Mouse (Mus musculus) hindbrain, embryonic 12.5 days (tissue): ENCODE measurements around the gene Focad. TPM values are rescaled to one million over a fixed set of nuclear protein-coding genes. Genes with fewer than 3 reads are reported as not detected.

Experiments used
- ATAC-seq: fragments of 200-750 bp; cut with Nextera tagmentation; 2 replicates; pipeline ENCODE4 v1.8.0; 2017; ENCODE audit warnings: moderate TSS enrichment; ENCODE audit not compliant: low FRiP score
- H3K27ac ChIP-seq: fragments of 300-500 bp; sonication (generic); 2 replicates; pipeline ENCODE4 v1.5.1; 2016; ENCODE audit warnings: mild to moderate bottlenecking
- H3K27me3 ChIP-seq: fragments of 300-500 bp; sonication (generic); 2 replicates; pipeline ENCODE4 v1.6.1; 2016; ENCODE audit warnings: mild to moderate bottlenecking
- H3K36me3 ChIP-seq: fragments of 300-500 bp; sonication (generic); 2 replicates; pipeline ENCODE4 v1.6.1; 2016; ENCODE audit warnings: mild to moderate bottlenecking
- H3K4me1 ChIP-seq: fragments of 300-500 bp; sonication (generic); 2 replicates; pipeline ENCODE4 v1.6.1; 2016
- H3K4me2 ChIP-seq: fragments of 300-500 bp; sonication (generic); replicated peaks from 2 replicates; pipeline ENCODE4 v1.6.1; 2016; ENCODE audit warnings: mild to moderate bottlenecking
- H3K4me3 ChIP-seq: fragments of 300-500 bp; sonication (generic); 2 replicates; pipeline ENCODE4 v1.5.1; 2016; ENCODE audit warnings: mild to moderate bottlenecking
- H3K9ac ChIP-seq: fragments of 300-500 bp; sonication (generic); 2 replicates; pipeline ENCODE4 v1.6.1; 2016; ENCODE audit warnings: mild to moderate bottlenecking, moderate library complexity
- H3K9me3 ChIP-seq: fragments of 300-500 bp; sonication (generic); replicated peaks from 2 replicates; pipeline ENCODE4 v1.6.1; 2016; ENCODE audit warnings: mild to moderate bottlenecking
- WGBS: fragments of 180-500 bp; shearing (Covaris S2); methylation state at CpG from one replicate; pipeline ENCODE4 v1.1.7; 2016; 5-methylcytosine and 5-hydroxymethylcytosine counted together
- polyA plus RNA-seq: library from polyadenylated mRNA; unstranded; fragments of >200 nt; fragmentation: Nextera tagmentation; extraction: Ambion mirVana; gene quantifications from 2 replicates; pipeline ENCODE4 v1.2.1, GENCODE M21; 2016

Focad gene
- 13.2 and 13.7 TPM in 2 replicates for polyA plus RNA-seq

DNA sequence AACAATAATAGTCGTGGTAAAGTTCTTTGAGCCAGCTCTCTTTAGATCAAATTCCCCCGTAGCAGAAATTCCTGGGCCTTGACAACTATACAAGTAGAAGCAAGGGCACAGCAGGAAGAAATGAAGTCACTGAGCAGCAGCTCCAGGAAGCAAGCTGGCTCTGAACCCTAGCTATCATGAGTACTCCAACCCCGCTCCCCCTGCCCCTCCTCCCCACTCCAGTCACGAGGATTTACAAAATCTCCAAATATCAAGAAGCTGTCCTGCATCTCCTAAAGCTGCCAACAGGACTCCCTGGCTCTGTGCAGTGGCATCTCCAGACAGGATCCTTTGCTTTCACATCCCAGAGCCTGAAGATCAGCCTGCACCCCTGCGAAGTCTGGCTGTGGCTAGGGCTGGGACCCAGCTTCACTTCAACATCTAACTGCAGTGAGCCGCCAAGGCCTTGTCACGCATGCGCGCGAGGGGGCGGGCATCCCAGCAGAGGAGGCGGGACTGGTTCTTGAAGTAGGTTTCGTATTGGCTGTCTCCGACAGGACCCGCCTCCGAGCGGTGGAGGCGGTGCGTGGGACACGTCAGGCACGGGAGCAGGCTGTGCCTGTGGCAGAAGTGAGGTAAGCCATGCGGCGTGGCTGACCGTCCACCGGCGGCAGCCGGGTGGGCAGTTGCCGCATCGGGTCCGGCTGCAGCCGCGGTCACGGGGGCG lies at the start of gene Focad:
TSS of gene Focad (plus strand) at position 568 of the 706 bp plus-strand sequence.
- Histone ChIP-seq H3K4me1 (peaks cover 7% of the 10 kb centered on the region; the same call in 1 of the 2 replicates), H3K27me3 (no peaks in the 10 kb centered on the region), H3K4me3 (peak within 1 kb of the TSS; percentile 79), H3K36me3 (no peaks in the 10 kb centered on the region), H3K27ac (peak within 1 kb of the TSS; percentile 73), H3K9ac (peak within 1 kb of the TSS; percentile 76), H3K9me3 (no peaks in the 10 kb centered on the region), H3K4me2 (peak within 1 kb of the TSS; percentile 94)
- WGBS: under 1% methylated on average over 34 of the region's 34 CpGs
- peak; percentile 100 for ATAC-seq

DNA sequence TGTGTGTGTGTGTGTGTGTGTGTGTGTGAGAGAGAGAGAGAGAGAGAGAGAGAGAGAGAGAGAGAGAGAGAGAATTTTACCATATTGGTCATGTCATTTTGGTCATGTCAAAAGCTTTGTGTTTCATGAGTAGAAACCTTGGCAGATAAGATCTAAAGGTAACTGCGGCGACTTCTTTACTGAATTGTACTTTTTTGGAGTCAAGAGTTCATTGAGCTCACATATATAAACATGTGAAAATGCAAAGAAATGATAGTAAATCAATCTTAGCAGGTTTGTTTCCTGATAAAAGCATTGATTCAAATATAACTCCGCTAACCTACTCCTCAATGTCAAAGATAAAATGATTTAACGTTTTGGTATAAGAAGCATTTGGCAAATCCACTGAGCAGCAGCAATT lies 49.3 kb upstream of the Focad start:
- no peak for ATAC-seq
- WGBS: 88% methylated on average over 4 of the region's 4 CpGs
- no peak overlapping the region for H3K4me2 ChIP-seq
- H3K36me3 ChIP-seq: no peaks in the 10 kb centered on the region
- H3K4me1 ChIP-seq: no peaks in the 10 kb centered on the region
- no peak overlapping the region for H3K9ac ChIP-seq
- H3K27me3 ChIP-seq: no peaks in the 10 kb centered on the region
- no peak overlapping the region for H3K4me3 ChIP-seq
- H3K9me3 ChIP-seq: no peaks in the 10 kb centered on the region
- no peak overlapping the region for H3K27ac ChIP-seq

DNA sequence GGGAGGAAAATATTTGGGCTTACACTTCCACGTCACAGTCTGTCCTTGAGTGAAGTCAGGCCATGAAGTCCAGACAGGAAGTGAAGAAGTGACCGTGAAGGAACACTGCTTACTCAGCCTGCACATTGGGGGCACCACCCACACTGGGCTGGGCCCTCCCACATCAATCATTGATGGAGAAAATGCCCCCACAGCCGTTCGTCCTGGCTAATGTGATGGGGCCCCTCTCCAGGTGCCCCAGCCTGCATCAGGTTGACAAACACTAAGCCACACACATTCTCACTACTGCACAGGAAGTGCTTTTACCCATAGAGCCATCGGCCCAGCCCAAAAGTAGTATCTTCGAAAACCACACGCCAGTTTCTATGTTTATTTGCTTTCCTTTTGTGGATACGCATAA lies 48.1 kb upstream of the Focad start:
- Histone ChIP-seq H3K4me1 (no peaks in the 10 kb centered on the region), H3K4me2 (no peak overlapping the region), H3K27me3 (no peaks in the 10 kb centered on the region), H3K9me3 (no peaks in the 10 kb centered on the region), H3K36me3 (no peaks in the 10 kb centered on the region), H3K9ac (no peak overlapping the region), H3K4me3 (no peak overlapping the region), H3K27ac (no peak overlapping the region)
- 75% methylated on average over 8 of the region's 8 CpGs for WGBS
- no peak for ATAC-seq

DNA sequence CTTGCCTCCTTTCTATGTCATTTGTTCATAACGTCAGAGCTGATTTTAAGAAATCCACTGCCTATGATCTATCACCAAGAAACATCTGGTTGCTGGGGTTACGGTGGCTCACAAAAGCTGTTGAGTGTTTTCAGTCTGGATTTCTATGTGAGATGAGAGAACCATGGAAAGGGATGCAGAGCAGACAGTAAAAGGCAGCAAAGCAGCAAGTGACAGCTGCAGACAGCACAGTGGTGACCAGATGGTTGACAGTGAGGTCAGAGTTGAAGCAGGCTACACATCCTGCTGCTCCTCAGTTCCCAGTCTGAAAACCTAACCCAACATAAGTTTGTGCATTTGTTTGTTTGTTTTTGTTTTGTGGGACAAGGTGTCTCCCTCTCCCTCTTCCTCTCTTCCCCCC lies 19.0 kb upstream of the Focad start:
- H3K9me3 ChIP-seq: no peaks in the 10 kb centered on the region
- no peaks in the 10 kb centered on the region for H3K27me3 ChIP-seq
- H3K27ac ChIP-seq: no peak overlapping the region
- no peak overlapping the region for H3K9ac ChIP-seq
- H3K4me3 ChIP-seq: no peak overlapping the region
- ATAC-seq: no peak
- WGBS: 73% methylated on average over 2 of the region's 2 CpGs
- H3K4me1 ChIP-seq: no peaks in the 10 kb centered on the region
- no peak overlapping the region for H3K4me2 ChIP-seq
- no peaks in the 10 kb centered on the region for H3K36me3 ChIP-seq

DNA sequence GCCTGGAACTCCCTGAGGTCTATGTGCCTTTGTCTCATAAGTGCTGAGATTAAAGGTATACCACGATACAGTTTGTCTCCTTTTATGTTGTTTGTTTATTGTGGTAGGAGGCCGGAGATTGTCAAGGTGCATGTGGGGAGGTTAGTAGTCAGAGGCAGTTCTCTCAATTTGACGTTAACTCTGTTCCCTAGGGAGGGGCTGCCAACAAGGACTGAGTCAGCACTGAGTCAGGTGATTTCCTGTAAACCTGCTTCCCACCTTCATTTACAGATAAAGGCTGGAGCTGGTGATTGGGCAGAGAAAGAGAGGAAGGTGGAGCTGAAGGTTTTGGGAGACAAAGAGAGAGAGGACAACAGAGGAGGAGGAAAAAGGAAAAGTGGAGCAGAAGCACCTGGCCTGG lies 15.4 kb upstream of the Focad start:
- WGBS: 79% methylated on average over 3 of the region's 3 CpGs
- H3K4me1 ChIP-seq: no peaks in the 10 kb centered on the region
- ATAC-seq: no peak
- H3K9me3 ChIP-seq: no peaks in the 10 kb centered on the region
- no peak overlapping the region for H3K4me3 ChIP-seq
- no peak overlapping the region for H3K9ac ChIP-seq
- no peaks in the 10 kb centered on the region for H3K36me3 ChIP-seq
- no peak overlapping the region for H3K4me2 ChIP-seq
- no peaks in the 10 kb centered on the region for H3K27me3 ChIP-seq
- H3K27ac ChIP-seq: no peak overlapping the region

DNA sequence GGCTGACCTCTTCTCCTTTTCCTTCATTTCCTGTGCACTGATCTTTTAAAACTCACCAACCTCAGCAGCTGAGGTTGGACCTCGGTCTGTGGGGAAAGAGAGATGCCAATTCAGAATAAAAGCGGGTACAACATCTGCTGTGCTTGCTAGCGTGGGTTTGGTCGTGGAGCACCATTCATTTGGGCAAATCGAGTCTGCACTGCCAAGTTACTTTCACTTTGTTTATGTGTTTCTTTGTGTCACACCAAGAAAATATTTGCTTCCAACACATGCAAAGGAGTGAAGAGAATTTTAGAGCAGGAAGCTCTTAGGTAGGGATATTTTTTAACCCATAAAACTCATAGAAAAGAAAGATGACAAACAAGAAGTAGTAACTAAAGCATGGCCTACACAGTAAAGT lies 13.0 kb upstream of the Focad start:
- H3K27me3 ChIP-seq: no peaks in the 10 kb centered on the region
- no peaks in the 10 kb centered on the region for H3K9me3 ChIP-seq
- no peaks in the 10 kb centered on the region for H3K36me3 ChIP-seq
- no peak overlapping the region for H3K9ac ChIP-seq
- no peak for ATAC-seq
- no peak overlapping the region for H3K4me3 ChIP-seq
- no peak overlapping the region for H3K27ac ChIP-seq
- WGBS: 76% methylated on average over 5 of the region's 5 CpGs
- H3K4me1 ChIP-seq: no peaks in the 10 kb centered on the region
- H3K4me2 ChIP-seq: no peak overlapping the region

DNA sequence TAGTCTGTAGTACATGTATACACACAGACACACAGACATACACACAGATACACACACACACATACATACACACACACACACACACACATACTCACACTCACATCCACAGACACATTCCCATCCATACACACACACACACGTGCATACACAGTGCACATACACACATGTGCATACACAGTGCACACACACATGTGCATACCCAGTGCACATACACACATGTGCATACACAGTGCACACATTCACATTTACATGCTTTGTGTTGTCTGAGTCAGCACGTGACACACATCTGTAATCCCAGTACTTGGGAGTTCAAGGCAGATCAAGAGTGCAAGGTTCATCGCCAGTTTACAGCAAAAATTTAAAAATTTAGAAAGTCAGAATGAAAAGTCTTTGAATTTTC lies 12.5 kb upstream of the Focad start:
- Histone ChIP-seq H3K9ac (no peak overlapping the region), H3K4me3 (no peak overlapping the region), H3K36me3 (no peaks in the 10 kb centered on the region), H3K27me3 (no peaks in the 10 kb centered on the region), H3K4me1 (no peaks in the 10 kb centered on the region), H3K27ac (no peak overlapping the region), H3K9me3 (no peaks in the 10 kb centered on the region), H3K4me2 (no peak overlapping the region)
- 92% methylated on average over 3 of the region's 3 CpGs for WGBS
- no peak for ATAC-seq

DNA sequence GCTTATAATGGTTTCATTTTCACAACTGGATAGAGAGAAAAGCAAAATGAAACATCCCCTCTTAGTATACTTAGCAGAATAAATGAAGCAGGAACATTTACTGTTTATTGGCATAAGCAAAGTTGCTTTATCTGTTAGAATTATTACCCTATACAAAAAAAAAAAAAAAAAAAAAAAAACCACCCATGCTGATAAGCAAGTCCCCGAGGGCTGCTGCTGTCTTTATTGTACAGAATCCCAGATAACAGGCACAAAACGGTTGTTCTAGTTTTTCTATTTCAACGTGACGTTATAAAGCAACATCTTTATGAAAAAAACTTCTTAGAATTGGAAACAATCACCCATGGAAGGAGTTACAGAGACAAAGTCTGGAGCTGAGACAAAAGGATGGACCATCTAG lies 12.0 kb upstream of the Focad start:
- 85% methylated on average over 4 of the region's 4 CpGs for WGBS
- Histone ChIP-seq H3K36me3 (no peaks in the 10 kb centered on the region), H3K4me1 (no peaks in the 10 kb centered on the region), H3K9me3 (no peaks in the 10 kb centered on the region), H3K27me3 (no peaks in the 10 kb centered on the region), H3K9ac (no peak overlapping the region), H3K4me2 (no peak overlapping the region), H3K27ac (no peak overlapping the region), H3K4me3 (no peak overlapping the region)
- ATAC-seq: no peak

DNA sequence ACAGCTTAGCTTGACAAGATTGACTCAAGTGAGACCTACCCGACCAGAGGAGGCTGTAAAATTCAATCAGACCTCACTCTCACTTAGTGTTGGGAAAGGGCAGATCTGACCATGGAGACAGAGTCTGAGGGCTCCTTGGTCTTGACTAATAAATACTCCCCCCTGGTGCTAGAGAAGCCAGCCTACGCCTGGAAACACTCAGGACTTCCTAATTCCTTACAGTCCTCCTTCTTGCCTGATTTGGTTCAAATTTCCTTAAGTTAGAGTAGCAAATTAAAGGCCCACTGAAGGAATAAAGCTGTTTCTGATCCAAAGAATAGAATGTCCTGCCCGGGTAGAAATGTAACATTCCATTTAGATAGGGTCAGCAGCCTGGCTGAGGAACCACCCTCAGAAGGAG lies 10.6 kb upstream of the Focad start:
- H3K27ac ChIP-seq: no peak overlapping the region
- H3K27me3 ChIP-seq: no peaks in the 10 kb centered on the region
- no peak overlapping the region for H3K9ac ChIP-seq
- H3K4me1 ChIP-seq: no peaks in the 10 kb centered on the region
- no peaks in the 10 kb centered on the region; the same call in 1 of the 2 replicates for H3K9me3 ChIP-seq
- ATAC-seq: no peak
- no peak overlapping the region for H3K4me3 ChIP-seq
- WGBS: 73% methylated on average over 3 of the region's 3 CpGs
- H3K36me3 ChIP-seq: no peaks in the 10 kb centered on the region
- no peak overlapping the region for H3K4me2 ChIP-seq

DNA sequence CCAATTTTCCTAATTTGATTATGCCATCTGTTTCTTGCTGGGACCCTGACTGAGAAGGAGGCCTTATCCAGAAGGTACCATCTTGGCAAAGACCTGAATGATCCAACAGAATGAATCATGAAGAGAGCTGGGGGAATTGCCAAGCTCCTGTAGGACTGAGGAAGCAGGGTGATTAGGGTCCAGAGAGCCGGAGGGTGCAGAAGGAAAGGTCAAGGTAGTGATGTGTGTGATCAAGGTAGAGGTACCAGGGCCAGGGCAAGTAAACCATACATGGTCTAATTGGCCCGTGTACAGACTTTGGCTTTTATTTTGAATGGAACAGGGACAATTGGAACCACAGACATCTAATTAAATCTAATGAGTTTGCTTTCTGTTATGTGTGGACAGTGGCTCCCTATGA lies 4.1 kb upstream of the Focad start:
- Histone ChIP-seq H3K4me1 (peaks cover 7% of the 10 kb centered on the region; the same call in 1 of the 2 replicates), H3K4me2 (no peak overlapping the region), H3K27me3 (no peaks in the 10 kb centered on the region), H3K36me3 (no peaks in the 10 kb centered on the region), H3K27ac (no peak overlapping the region), H3K9me3 (no peaks in the 10 kb centered on the region; the same call in 1 of the 2 replicates), H3K9ac (no peak overlapping the region), H3K4me3 (no peak overlapping the region)
- WGBS: 87% methylated on average over 2 of the region's 2 CpGs
- no peak for ATAC-seq

DNA sequence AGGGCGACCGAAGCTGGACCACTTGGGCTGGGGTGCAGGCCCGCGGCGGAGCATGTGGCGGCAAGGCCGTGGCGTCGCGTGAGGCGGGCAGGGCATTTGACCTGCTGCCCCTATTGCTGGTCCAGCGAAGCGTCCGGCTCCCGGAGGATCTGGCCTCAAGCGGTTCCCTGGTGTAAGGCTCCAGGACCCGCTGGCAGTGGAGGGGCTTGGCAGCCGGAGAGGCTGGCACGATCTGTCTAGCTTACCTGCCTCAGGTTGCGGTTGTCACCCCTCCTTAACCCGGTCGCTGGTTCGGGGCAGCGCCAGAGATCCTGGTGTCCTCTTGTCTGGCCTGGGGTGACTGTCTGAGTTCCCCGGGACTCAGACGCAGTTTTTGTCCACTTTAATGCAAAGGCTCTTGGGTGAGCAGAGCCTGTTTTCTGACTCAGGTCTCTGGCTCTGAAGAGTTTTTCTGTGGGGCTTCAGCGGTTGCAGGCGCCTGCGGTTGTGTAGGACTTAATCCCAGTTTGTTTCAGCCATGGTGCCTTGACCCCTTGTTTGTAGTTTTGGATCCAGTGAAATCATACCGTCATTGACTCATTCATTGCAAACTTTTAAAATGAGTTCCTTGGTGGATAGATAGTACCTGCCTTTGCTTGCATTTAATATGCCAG lies 465 bp downstream of the Focad start:
- H3K9ac ChIP-seq: peak overlapping the region; percentile 76
- no peak for ATAC-seq
- peak overlapping the region; percentile 79 for H3K4me3 ChIP-seq
- no peaks in the 10 kb centered on the region for H3K9me3 ChIP-seq
- H3K27me3 ChIP-seq: no peaks in the 10 kb centered on the region
- peaks cover 7% of the 10 kb centered on the region; the same call in 1 of the 2 replicates for H3K4me1 ChIP-seq
- H3K36me3 ChIP-seq: no peaks in the 10 kb centered on the region
- no peak overlapping the region for H3K27ac ChIP-seq
- WGBS: under 1% methylated on average over 30 of the region's 30 CpGs
- H3K4me2 ChIP-seq: peak overlapping the region; percentile 94

DNA sequence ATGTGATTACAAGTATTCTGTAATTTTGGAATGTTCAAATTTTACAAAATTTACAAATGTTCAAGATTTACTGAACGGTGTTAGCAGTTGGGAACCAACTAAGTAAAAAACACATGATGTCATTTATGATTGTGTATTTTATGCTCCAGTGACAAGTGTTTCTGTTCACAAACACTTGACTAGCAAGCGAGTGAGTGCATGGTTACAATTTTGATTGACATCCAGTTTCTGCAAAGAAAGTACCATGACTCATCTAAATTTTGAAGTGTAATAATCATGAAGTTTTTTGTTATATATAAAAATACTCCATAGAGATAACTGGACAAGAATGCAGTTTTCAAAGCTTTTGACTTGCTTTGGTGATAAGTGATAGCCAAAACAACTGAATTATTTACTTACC lies 1.3 kb downstream of the Focad start:
- no peak overlapping the region for H3K27ac ChIP-seq
- no peaks in the 10 kb centered on the region for H3K36me3 ChIP-seq
- WGBS: 77% methylated on average over 2 of the region's 2 CpGs
- no peaks in the 10 kb centered on the region for H3K9me3 ChIP-seq
- peaks cover 7% of the 10 kb centered on the region; the same call in 1 of the 2 replicates for H3K4me1 ChIP-seq
- no peak for ATAC-seq
- H3K27me3 ChIP-seq: no peaks in the 10 kb centered on the region
- H3K4me2 ChIP-seq: no peak overlapping the region
- H3K9ac ChIP-seq: no peak overlapping the region
- H3K4me3 ChIP-seq: no peak overlapping the region

DNA sequence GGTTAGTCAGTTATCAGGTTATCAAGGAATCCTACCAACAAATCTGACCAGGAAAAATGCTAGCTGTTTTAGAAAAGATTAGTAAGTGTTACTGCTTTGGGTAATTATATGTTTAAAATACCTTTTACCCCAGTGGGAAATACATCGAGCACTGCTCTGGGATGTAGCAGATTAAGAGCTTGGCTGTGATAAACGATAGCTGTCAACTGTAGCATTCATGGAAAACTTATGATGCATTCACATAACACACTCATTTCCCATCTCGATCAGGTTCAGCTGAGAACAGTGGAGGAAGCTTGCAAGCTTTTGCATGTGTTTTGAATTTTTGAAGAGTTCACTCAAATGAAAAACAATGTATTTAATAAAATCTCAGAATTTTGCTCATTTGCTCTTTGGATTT lies 14.2 kb downstream of the Focad start:
- no peak overlapping the region for H3K4me3 ChIP-seq
- H3K36me3 ChIP-seq: no peaks in the 10 kb centered on the region
- H3K9ac ChIP-seq: no peak overlapping the region
- H3K4me2 ChIP-seq: no peak overlapping the region
- no peaks in the 10 kb centered on the region for H3K27me3 ChIP-seq
- no peak overlapping the region for H3K27ac ChIP-seq
- ATAC-seq: no peak
- no peaks in the 10 kb centered on the region for H3K9me3 ChIP-seq
- no peaks in the 10 kb centered on the region for H3K4me1 ChIP-seq
- 62% methylated on average over 3 of the region's 3 CpGs for WGBS
